Mouse (Mus musculus) C2C12 (cell line): Measurements from ENCODE around the gene Cygb.

Experiments used
- CTCF ChIP-seq: IDR thresholded peaks from one replicate; pipeline ENCODE4 v1.5.1; 2011; ENCODE audit not compliant: control insufficient read depth, insufficient read depth, insufficient read length
- MAX ChIP-seq: IDR thresholded peaks from one replicate; pipeline ENCODE4 v1.6.1; 2011; ENCODE audit warnings: mild to moderate bottlenecking, control low read depth
- USF1 ChIP-seq: IDR thresholded peaks from one replicate; pipeline ENCODE4 v1.6.1; 2011; ENCODE audit warnings: low read depth, mild to moderate bottlenecking, control low read depth, moderate library complexity

DNA sequence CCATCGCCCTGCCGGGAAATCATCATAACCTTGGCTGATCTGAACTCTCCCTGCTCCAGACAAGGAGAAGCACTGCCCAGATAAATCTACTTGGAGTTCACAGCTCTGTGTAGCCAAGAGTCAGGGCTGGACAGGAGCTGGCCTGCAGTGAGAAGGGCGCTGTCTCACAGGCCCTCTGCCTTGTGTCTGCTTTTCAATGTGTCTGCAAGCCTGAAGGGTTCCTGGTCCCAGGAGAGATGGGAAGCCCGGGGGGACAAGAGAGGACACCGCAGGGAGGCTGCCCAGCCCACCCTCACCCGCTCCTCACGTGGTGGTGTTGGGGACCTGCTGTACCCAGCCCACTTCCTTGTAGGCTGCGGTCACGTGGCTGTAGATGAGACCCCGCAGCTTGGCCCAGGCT is 5.1 kb downstream of the Cygb start:
- no peak for TF ChIP-seq CTCF
- TF ChIP-seq USF1 = no peak
- no peak for TF ChIP-seq MAX
